Mouse (Mus musculus) olfactory bulb, adult 2 months (tissue): ENCODE measurements around the gene Ppp2r5c.

Experiments used
- CTCF ChIP-seq: fragments of 200-500 bp; IDR thresholded peaks from 2 replicates; pipeline ENCODE4 v1.5.1; 2012; ENCODE audit warnings: low read depth, mild to moderate bottlenecking, low read length, moderate library complexity; ENCODE audit not compliant: insufficient read depth
- POLR2A ChIP-seq: fragments of 200-500 bp; IDR thresholded peaks from 2 replicates; pipeline ENCODE4 v1.6.1; 2012; ENCODE audit warnings: mild to moderate bottlenecking, low read depth, low read length, moderate library complexity; ENCODE audit not compliant: insufficient read depth

- no peak for TF ChIP-seq POLR2A
- no peak for TF ChIP-seq CTCF
These were observed 25.3 kb downstream of the Ppp2r5c start for GRCm38 (mm10) chr12:110472247-110472646.
